Mouse (Mus musculus): ENCODE data around the gene Pnmal1. TPM values are rescaled to one million over a fixed set of nuclear protein-coding genes. Genes with fewer than 3 reads are reported as not detected.

Pnmal1 gene
- polyA plus RNA-seq, 1 experiment, result not detected

DNA sequence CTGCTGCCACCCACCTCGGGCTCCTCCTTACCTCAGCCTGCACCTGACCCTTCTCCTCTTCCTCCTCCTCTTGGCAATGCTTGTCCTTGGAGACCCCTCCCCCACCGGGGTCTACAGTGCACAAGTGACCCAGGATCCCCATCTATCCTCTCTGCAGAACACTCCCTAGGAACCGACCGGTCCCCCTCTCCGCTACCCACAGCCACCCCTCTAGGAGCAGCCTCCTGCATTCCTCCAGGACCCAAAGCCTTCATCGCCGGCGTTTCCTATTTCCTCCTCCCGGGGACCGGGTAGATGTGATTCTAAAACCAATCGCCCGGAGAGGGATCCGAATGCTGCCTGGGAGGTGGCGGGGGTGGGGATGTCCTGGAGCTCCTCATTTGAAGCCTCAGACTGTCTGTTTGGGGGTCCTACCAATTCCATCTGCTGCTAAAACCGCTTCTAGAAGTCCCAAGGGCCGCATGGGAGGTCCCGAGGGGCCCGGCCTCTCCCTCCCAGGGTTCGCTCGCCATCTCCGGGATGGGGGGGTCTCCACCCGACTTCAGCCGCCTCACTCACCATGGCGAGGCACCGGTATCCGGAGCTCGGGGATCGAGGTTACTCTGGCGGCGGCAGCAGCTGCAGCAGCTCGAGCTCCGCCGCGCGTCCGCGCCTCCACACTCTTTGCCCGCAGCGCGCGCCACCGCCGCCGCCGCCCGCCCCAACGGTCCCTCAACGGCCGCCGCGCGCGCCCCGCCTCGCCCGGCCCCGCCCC lies 36.0 kb upstream of the Pnmal1 start:
- peak overlapping the region; percentile 100 for H3K4me3 ChIP-seq (ENCODE audit: insufficient read depth, low read length)
- TF ChIP-seq POLR2A (IDR thresholded peaks at IDR 0.05; ENCODE audit: low read depth, low read length) (peak; percentile 73), CTCF (IDR thresholded peaks at IDR 0.05; ENCODE audit: borderline replicate concordance, insufficient read depth, low read length) (no peak)
- peak overlapping the region; percentile 78 for H3K27ac ChIP-seq (ENCODE audit: insufficient read depth, low read length)
- H3K4me1 ChIP-seq (ENCODE audit: control insufficient read depth, insufficient read depth, low read length), result peaks cover 11% of the 10 kb centered on the region; the same call in 1 of the 2 replicates

DNA sequence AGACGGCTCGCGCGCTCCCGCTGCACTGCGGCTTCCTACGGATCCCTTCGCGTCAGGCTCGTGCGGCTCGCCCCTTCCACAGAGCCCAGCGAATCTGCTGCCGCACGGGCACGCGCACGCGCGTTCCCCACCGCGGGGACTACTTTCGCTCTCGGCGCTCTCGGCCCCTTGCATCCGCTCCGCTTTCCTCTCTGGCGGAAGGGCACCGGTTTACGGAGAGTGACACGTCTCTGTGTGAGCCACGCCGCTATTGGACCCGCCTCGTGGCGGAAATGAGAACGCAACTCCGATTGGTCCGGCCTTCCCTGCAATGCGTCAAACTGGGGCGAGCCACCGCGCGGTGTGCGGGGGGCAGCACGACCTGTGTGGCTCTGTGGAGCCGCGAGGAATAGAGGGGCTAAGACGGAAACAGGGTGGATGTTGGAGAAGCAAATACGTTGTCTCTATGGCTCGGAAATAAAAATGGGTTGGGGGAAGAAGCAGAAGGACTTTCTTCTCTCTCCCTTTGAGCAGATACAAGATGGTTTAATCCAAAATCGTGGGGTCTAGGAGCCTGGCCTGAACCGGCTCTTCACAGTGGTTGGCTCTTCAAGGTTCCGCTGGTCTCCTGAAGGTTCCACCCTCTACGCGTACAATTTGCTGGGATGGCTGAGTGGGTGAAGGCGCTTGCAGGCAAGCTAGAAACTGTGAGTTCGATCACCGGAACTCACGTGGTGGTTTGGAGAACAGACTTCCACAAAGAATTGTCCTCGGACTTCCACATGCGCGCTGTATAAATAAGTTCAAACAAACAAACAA lies 35.2 kb upstream of the Pnmal1 start, which contains the start of gene Calm3:
Calm3 (minus strand) TSS at position 78 of the 798 bp plus-strand sequence.
- peak within 1 kb of the TSS; percentile 100 for H3K4me3 ChIP-seq (ENCODE audit: insufficient read depth, low read length)
- H3K27ac ChIP-seq (ENCODE audit: insufficient read depth, low read length), result peak within 1 kb of the TSS; percentile 90
- H3K4me1 ChIP-seq (ENCODE audit: control insufficient read depth, insufficient read depth, low read length), result peaks cover 11% of the 10 kb centered on the region; the same call in 1 of the 2 replicates
- TF ChIP-seq CTCF (IDR thresholded peaks at IDR 0.05; ENCODE audit: borderline replicate concordance, insufficient read depth, low read length), result no peak
- peak; percentile 81 for TF ChIP-seq POLR2A (IDR thresholded peaks at IDR 0.05; ENCODE audit: low read depth, low read length)

GRCm38 (mm10) chr7:16928341-16928740 lies 31.1 kb upstream of the Pnmal1 start:
- Histone ChIP-seq H3K27ac (ENCODE audit: insufficient read depth, low read length) (no peak overlapping the region), H3K4me3 (ENCODE audit: insufficient read depth, low read length) (no peak overlapping the region), H3K4me1 (ENCODE audit: control insufficient read depth, insufficient read depth, low read length) (no peaks in the 10 kb centered on the region)
- TF ChIP-seq CTCF (IDR thresholded peaks at IDR 0.05; ENCODE audit: borderline replicate concordance, insufficient read depth, low read length) (no peak), POLR2A (IDR thresholded peaks at IDR 0.05; ENCODE audit: low read depth, low read length) (no peak)

GRCm38 (mm10) chr7:16930850-16931249 lies 28.6 kb upstream of the Pnmal1 start:
- Histone ChIP-seq H3K4me1 (ENCODE audit: control insufficient read depth, insufficient read depth, low read length) (no peaks in the 10 kb centered on the region), H3K27ac (ENCODE audit: insufficient read depth, low read length) (no peak overlapping the region), H3K4me3 (ENCODE audit: insufficient read depth, low read length) (no peak overlapping the region)
- no peak for TF ChIP-seq POLR2A (IDR thresholded peaks at IDR 0.05; ENCODE audit: low read depth, low read length)

DNA sequence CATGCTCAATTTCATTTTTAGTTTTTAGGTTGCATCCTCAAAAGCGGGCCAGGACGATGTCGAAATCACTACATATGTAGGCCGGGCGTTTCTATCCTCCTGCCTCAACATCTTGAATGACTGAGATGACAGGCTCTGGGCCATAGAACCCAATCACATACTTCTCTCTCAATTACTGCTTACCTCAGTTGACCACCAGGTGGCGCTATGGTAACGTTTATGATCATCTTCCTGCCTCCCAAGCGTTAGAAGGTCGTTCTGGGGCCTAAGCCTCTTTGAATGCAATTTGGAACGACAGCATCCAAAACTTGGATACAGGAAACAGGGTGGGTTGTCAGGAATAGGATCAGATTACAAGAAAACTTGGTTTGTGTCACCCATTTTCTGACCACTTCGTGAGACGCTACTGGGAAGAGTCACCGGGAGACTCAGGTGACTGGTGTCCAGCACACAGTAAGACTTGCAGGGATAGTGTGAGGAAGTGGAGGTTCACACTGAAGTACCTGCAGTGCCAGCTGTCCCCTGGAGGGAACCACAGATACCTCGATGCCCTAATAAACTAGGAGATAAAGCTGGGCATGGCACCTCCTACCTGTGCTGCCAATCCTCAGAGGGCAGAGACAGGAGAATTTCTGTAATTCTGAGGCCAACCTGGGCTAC lies 27.4 kb upstream of the Pnmal1 start:
- no peak overlapping the region for H3K27ac ChIP-seq (ENCODE audit: insufficient read depth, low read length)

DNA sequence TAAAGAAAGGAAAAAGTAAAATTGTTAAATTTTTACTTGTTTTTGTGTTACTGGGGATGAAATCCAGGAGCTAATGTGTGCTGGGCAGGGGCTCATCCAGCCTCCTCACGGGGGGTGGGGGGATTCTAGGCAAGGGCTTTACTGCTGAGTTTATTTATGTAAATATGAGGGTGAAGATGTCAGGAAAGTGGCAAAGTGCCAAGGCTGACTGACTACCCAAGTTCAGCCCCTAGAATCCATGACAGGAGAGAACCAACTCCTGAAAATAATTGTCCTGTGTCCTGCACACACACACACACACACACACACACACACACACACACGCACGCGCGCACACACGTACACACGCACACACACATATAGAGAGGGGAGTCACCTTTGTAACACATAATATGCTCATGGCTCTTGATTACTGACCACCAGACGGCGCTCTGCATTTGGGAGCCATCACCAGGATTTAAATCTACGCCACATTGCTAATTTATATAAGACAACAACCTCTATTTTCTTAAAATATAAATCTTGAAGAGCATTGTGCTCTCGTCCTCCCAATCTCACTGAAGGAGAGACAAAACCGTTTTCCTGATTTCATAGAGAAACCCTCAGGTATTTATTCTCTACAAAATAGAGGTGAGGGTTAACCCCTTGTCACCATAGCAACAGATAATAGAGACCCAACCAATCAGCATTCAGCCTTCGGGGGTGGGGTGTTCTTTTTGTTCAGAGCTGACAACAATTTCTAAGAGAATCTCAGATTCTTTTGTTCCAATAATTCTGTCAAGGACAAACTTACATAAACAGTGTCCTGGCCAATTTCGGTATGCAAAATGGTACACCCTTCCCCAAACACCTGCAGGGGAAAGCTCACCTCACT lies 26.5 kb upstream of the Pnmal1 start:
- no peak overlapping the region for H3K27ac ChIP-seq (ENCODE audit: insufficient read depth, low read length)
- TF ChIP-seq POLR2A (IDR thresholded peaks at IDR 0.05; ENCODE audit: low read depth, low read length) (no peak), CTCF (IDR thresholded peaks at IDR 0.05; ENCODE audit: borderline replicate concordance, insufficient read depth, low read length) (peak; percentile 13; the same call in 1 of the 2 replicates)

More for the DNA sequence above, 27.4 kb upstream of the Pnmal1 start:
- H3K4me3 ChIP-seq (ENCODE audit: insufficient read depth, low read length), result no peak overlapping the region
- no peak for TF ChIP-seq POLR2A (IDR thresholded peaks at IDR 0.05; ENCODE audit: low read depth, low read length)
- TF ChIP-seq CTCF (IDR thresholded peaks at IDR 0.05; ENCODE audit: borderline replicate concordance, insufficient read depth, low read length), result 0 out of 2 replicates have a peak, but pooled peaks have one; percentile 15
- H3K4me1 ChIP-seq (ENCODE audit: control insufficient read depth, insufficient read depth, low read length), result no peaks in the 10 kb centered on the region

DNA sequence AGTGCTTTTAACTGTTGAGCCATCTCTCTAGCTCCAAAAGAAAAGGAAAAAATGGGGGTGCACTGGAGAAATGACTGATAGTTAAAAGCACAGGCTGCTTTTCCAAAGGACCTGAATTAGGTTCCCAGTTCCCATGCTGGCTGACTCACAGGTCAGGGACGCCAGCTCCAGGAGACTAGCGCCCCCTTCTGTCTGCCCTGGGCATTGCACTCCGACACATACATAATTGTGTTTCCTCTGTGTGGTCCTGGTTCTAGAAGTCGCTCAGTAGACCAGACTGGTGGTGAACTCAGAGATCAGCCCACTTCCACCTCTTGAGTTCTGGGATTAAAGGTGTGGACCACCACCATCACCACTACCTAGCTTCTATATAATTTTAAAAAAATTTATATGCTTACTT lies 22.2 kb upstream of the Pnmal1 start:
- peaks cover 12% of the 10 kb centered on the region for H3K4me1 ChIP-seq (ENCODE audit: control insufficient read depth, insufficient read depth, low read length)
- H3K27ac ChIP-seq (ENCODE audit: insufficient read depth, low read length), result no peak overlapping the region
- no peak for TF ChIP-seq POLR2A (IDR thresholded peaks at IDR 0.05; ENCODE audit: low read depth, low read length)
- peak; percentile 38; the same call in 1 of the 2 replicates for TF ChIP-seq CTCF (IDR thresholded peaks at IDR 0.05; ENCODE audit: borderline replicate concordance, insufficient read depth, low read length)
- H3K4me3 ChIP-seq (ENCODE audit: insufficient read depth, low read length), result no peak overlapping the region

More for the DNA sequence above, 26.5 kb upstream of the Pnmal1 start:
- H3K4me1 ChIP-seq (ENCODE audit: control insufficient read depth, insufficient read depth, low read length), result no peaks in the 10 kb centered on the region
- H3K4me3 ChIP-seq (ENCODE audit: insufficient read depth, low read length), result no peak overlapping the region

DNA sequence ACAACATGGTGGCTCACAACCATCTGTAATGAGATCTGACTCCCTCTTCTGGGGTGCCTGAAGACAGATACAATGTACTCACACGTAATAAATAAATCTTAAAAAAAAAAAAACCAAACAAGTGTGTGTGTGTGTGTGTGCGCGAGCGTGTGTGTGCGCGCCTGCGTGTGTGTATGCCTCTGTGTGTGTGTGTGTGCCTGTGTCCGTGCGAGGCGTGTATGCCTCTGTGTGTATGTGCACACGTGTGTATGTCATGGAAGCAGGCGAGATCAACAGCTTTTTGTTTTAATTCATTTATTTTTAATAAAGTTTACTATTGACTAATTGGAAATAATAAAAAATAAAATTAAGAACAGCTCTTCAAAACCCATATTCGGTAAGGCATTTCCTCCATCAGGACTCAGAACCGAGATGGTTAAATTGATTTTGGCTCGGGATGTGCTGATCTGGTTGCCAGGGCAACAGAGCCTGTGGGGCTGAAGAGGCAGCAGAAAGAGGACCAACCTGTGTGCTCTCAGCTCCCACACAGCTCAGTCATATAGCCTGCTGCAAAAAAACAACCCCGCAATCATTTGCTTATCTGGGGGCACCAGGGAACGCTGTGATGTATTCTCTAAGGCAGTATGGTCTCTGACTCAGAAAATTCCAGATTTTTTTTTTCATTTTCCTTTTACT lies 21.2 kb upstream of the Pnmal1 start:
- Histone ChIP-seq H3K4me1 (ENCODE audit: control insufficient read depth, insufficient read depth, low read length) (peaks cover 12% of the 10 kb centered on the region), H3K27ac (ENCODE audit: insufficient read depth, low read length) (no peak overlapping the region), H3K4me3 (ENCODE audit: insufficient read depth, low read length) (no peak overlapping the region)
- TF ChIP-seq POLR2A (IDR thresholded peaks at IDR 0.05; ENCODE audit: low read depth, low read length) (no peak), CTCF (IDR thresholded peaks at IDR 0.05; ENCODE audit: borderline replicate concordance, insufficient read depth, low read length) (no peak)

Data from embryonic fibroblast, embryonic 13.5 days (primary cell).